Mouse (Mus musculus) ovary, postnatal 14 days (tissue): ENCODE data around the gene Tpm1.

ENCODE experiments used
- DNase-seq: peaks from one replicate; pipeline ENCODE4 v3.0.0; 2022; ENCODE audit warnings: low spot score

Tpm1 gene

GRCm38 (mm10) chr9:67046881-67047605 lies 2.2 kb downstream of the Tpm1 start:
- peak; percentile 25 for DNase-seq

DNA sequence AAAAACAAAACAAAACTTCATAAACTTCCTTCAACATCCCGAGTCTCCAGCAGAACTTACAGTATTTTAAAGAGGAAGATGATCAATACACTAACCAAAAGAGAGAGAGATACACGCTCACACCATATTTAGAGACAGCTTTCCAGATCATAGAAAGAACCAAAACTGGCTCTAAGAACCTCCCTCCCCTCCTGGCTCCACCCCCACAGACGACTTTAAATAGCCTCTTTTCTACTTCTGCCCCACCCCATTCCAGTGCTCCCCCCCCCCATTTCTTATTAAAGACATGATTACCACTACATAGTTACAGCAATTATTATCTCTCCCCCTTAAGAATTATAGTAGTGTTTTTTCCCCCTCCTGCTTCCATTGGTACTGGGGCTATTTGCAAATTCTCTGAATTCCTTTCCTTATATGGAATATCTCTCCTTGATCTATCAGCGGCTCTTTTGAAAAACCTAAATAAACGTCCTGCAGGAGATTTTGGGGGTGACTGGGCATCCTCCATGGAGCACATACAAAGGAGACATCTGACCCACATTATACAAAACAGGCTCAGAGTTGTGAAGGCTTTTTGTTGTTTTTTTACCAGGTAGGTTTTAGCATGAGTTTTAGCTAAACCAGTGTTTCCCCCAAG lies 3.1 kb downstream of the Tpm1 start:
- no peak for DNase-seq

- DNase-seq = no peak
These were observed 3.9 kb downstream of the Tpm1 start for GRCm38 (mm10) chr9:67045306-67045675.

- peak; percentile 29 for DNase-seq
These were observed 4.5 kb downstream of the Tpm1 start for GRCm38 (mm10) chr9:67044551-67045305.

GRCm38 (mm10) chr9:67043231-67044199 lies 5.7 kb downstream of the Tpm1 start:
- DNase-seq = peak; percentile 99

DNA sequence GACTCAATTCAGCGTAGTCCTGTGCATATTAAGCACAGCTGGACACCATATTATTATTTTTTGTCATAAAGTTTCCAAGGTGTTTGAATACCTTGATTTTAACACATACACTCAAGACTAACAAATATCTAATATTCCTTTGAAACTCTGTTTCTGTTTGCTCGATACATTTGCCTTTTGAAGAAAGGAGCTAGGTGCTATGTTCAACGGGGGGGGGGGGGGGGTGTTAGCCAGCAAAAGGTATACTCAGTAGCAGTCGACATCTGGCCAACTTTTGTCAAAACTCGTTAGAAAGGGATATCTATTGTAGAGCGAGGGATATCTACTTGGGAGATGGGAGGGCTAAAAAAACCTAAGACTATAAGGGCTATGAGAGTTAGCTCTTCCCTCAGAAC lies 6.4 kb downstream of the Tpm1 start:
- DNase-seq = no peak

- no peak for DNase-seq
These were observed 7.1 kb downstream of the Tpm1 start for GRCm38 (mm10) chr9:67041840-67042812.

- DNase-seq = no peak
These were observed 8.0 kb downstream of the Tpm1 start for GRCm38 (mm10) chr9:67040963-67041839.

GRCm38 (mm10) chr9:67039867-67040266 lies 9.3 kb downstream of the Tpm1 start:
- DNase-seq = no peak

- DNase-seq = no peak
These were observed 10.5 kb downstream of the Tpm1 start for GRCm38 (mm10) chr9:67038686-67039085.

- no peak for DNase-seq
These were observed 11.5 kb downstream of the Tpm1 start for GRCm38 (mm10) chr9:67037666-67038065.

- no peak for DNase-seq
These were observed 12.6 kb downstream of the Tpm1 start for GRCm38 (mm10) chr9:67036527-67037118.

GRCm38 (mm10) chr9:67035957-67036451 lies 13.2 kb downstream of the Tpm1 start:
- no peak for DNase-seq

DNA sequence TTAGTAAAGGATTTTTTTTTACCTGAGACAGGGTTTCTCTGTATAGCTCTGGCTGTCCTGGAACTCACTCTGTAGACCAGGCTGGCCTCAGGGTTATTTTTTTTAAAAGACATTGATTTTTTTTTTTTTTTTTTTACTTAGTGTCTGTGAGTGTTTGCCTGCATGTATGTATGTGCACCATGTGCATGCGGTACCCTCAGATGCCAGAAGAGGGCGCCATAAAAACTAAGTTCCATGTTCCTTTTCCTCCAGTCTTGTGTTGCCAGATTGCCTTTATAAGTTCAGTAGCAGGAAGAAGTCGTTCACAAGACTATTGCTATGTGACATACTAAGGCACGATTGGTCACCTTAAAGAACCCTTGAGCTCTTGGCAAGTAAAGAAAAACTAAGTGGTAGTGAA lies 14.5 kb downstream of the Tpm1 start:
- DNase-seq = no peak

- DNase-seq = no peak
These were observed 16.2 kb downstream of the Tpm1 start for GRCm38 (mm10) chr9:67033016-67033415.

- DNase-seq = no peak
These were observed 16.6 kb downstream of the Tpm1 start for GRCm38 (mm10) chr9:67032611-67033010.

- no peak for DNase-seq
These were observed 19.7 kb downstream of the Tpm1 start for GRCm38 (mm10) chr9:67029518-67029917.

- DNase-seq = no peak
These were observed 20.3 kb downstream of the Tpm1 start for GRCm38 (mm10) chr9:67028929-67029328.

GRCm38 (mm10) chr9:67028133-67028724 lies 21.0 kb downstream of the Tpm1 start:
- no peak for DNase-seq
